Mouse (Mus musculus): ENCODE data around the gene Hrasls5. TPM values are rescaled to one million over a fixed set of nuclear protein-coding genes. Genes with fewer than 3 reads are reported as not detected.

The Hrasls5 gene
- polyA plus RNA-seq, 1 experiment from 2014 or later = not detected

DNA sequence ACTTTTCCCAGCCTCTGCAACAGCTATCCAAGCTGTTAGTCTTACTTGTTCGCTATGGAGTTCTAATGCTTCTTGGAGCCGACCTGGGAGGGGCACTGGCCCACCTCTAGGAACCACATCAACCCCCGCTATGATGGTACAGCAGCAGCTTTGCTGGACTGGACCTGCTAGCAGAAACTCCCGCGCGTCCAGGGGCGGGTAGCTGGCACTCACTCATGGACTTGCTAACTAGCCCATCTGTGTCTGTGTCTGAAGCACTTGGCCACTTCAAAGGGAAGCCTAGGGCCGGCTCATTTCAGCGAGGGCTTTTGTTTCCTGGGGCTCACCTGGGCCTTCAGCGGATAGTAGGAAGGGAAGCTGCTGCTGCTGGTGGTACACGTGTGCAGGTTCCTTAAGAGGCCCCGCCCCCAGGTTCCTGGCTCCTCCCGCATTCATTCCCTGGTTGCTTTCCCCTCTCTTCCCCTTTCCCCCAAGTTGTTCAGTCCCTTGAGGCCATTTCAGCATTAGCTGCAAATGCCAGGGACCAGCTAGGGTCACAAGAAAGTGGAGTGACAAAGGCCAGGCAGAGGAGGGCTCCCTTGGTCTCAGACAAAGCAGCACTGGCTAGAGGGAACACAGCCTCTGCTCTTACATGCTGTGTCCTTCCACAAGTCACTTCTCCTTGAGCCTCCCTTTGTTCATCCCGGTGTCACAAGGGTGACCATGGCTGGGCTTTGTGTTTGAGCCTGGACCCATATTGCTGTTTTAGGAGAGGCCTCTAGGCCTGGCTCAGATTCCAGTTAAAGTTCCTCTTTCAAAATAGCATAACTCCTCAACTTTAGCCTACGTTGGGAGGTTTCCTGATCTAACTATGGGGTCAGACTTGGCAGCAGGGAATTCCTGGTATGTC is 5.3 kb upstream of the Hrasls5 start, which contains the start of gene Lgals12:
Gene Lgals12 (minus strand): TSS at position 393 of the 889 bp plus-strand sequence.
- ATAC-seq (ENCODE audit: low read depth) = no peak
- Histone ChIP-seq H3K9me3 (replicated peaks) (no peaks in the 10 kb centered on the region), H3K4me2 (peak within 1 kb of the TSS; percentile 45), H3K9ac (no peak within 1 kb of the TSS), H3K4me3 (replicated peaks) (no peak within 1 kb of the TSS), H3K27ac (no peak within 1 kb of the TSS), H3K36me3 (no peaks in the 10 kb centered on the region), H3K4me1 (replicated peaks) (peaks cover 9% of the 10 kb centered on the region), H3K27me3 (peaks cover 44% of the 10 kb centered on the region)
- DNase-seq = no peak
- 12% methylated on average over 15 of the region's 15 CpGs for WGBS (ENCODE audit: insufficient replicate concordance)

DNA sequence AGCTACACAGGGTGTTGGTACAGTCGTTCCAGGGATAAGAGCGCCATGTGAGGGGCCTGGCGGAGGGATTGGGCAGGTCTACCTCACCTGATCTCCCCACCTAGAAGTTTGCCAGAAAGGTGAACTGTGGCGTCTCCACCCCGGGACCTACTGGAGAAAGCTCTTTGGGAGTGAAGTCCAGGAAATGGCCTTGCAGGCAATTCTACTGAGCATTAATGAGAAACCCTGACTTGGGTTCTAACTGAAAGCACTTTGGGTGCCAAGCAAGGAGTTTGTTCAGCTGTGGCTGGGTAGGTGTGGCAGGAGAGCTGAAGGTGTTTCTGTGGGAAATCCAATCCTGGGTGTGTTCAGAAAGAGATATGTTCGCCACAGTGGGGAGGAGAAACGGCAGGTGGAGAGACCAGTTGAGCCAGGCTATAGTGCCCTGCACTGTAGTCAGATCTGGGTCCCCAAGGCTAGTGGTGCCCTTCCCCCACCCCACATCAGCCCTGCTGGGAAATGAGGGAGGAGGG is 4.6 kb upstream of the Hrasls5 start:
- DNase-seq (no peak), ATAC-seq (ENCODE audit: low read depth) (no peak)
- Histone ChIP-seq H3K27ac (no peak overlapping the region), H3K27me3 (peaks cover 51% of the 10 kb centered on the region), H3K4me1 (replicated peaks) (peaks cover 16% of the 10 kb centered on the region), H3K4me3 (replicated peaks) (no peak overlapping the region), H3K4me2 (no peak overlapping the region), H3K9me3 (replicated peaks) (no peaks in the 10 kb centered on the region), H3K36me3 (no peaks in the 10 kb centered on the region), H3K9ac (no peak overlapping the region)
- 64% methylated on average over 7 of the region's 7 CpGs for WGBS (ENCODE audit: insufficient replicate concordance)

DNA sequence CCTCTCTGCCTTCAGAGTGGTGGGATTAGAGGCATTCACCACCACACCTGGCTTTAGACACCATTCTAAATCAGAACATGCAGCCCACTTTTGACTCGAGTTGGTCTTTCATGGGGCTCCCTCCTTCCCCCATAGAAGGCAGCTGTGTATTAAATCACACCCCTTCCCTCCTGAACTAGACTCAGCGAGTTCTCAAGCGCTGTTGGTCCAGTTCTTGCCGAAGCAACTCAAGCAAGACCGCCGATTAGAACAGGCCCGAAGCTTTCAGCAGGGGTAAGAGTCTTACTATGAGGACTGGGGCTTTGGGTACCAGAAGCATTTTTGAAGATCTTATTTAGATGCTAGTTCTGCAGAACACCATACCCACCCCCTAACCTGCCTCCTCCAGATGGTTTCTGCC is 810 bp downstream of the Hrasls5 start:
- no peaks in the 10 kb centered on the region for H3K36me3 ChIP-seq
- H3K4me3 ChIP-seq (replicated peaks) = no peak overlapping the region
- no peak overlapping the region for H3K4me2 ChIP-seq
- H3K9ac ChIP-seq = no peak overlapping the region
- H3K27ac ChIP-seq = no peak overlapping the region
- H3K9me3 ChIP-seq (replicated peaks) = no peaks in the 10 kb centered on the region
- H3K4me1 ChIP-seq (replicated peaks) = peaks cover 9% of the 10 kb centered on the region
- 63% methylated on average over 7 of the region's 7 CpGs for WGBS (ENCODE audit: insufficient replicate concordance)
- ATAC-seq (ENCODE audit: low read depth) = no peak
- DNase-seq = no peak
- H3K27me3 ChIP-seq = peaks cover 39% of the 10 kb centered on the region

DNA sequence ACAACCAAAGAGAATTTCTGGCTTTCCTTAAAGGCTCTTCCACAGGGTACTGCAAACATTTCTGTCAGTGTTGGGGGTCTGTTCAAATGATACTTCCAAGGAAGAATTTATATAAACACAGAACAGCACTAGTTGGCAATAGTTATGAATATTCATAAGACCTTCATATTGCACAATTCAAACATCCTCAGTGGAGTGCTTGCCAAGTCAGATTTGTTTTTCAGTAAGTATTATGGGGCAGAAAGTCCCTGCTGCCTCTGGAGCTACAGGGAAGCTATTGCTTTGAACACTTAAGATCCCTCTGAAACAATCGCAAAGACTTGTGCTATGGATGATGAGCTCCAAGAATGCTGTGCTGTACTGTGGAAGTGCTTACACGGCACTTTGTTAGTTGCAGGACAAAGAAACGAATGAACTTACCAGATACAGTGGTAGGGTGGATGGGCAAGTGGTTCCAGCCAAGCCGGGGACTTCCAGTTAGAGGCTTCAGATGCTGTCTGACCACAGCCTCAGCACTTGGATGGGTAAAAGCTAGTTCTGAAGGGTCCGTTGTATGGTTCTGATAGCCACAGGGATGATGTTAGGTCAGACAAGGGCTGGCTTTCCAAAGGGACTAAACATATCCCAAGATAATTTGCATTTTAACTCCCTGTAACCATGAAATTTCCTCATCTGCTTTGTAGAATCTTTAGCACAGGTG is 4.0 kb downstream of the Hrasls5 start:
- no peak overlapping the region for H3K27ac ChIP-seq
- H3K27me3 ChIP-seq = peaks cover 26% of the 10 kb centered on the region
- H3K4me3 ChIP-seq (replicated peaks) = no peak overlapping the region
- WGBS (ENCODE audit: insufficient replicate concordance) = 69% methylated on average over 5 of the region's 5 CpGs
- no peak overlapping the region for H3K4me2 ChIP-seq
- H3K36me3 ChIP-seq = no peaks in the 10 kb centered on the region
- no peak overlapping the region for H3K9ac ChIP-seq
- H3K9me3 ChIP-seq (replicated peaks) = no peaks in the 10 kb centered on the region
- DNase-seq (no peak), ATAC-seq (ENCODE audit: low read depth) (no peak)
- H3K4me1 ChIP-seq (replicated peaks) = peaks cover 9% of the 10 kb centered on the region

DNA sequence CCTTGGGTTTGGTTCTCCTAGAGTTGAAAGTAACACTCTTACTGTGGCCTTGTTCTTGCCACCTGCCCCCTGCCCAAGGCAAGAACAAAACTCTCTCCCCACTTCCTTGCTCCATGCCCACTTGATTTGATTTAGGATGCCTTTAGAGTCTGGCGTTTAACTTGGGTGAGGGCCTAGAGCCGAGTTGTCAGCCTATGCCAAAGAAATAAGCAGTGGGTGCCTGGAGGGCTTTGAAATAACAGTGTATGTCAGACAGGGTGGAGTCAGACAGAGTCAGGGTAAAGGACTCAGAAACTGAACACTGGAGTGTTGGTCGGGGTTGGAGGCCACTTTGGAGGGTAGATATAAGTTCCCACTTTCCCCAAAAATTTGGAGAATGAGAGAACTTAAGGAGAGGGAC is 4.7 kb downstream of the Hrasls5 start:
- DNase-seq (no peak), ATAC-seq (ENCODE audit: low read depth) (no peak)
- H3K4me3 ChIP-seq (replicated peaks) = no peak overlapping the region
- 52% methylated on average over 3 of the region's 3 CpGs for WGBS (ENCODE audit: insufficient replicate concordance)
- peaks cover 19% of the 10 kb centered on the region for H3K27me3 ChIP-seq
- H3K27ac ChIP-seq = no peak overlapping the region
- H3K4me1 ChIP-seq (replicated peaks) = peaks cover 6% of the 10 kb centered on the region
- no peak overlapping the region for H3K4me2 ChIP-seq
- H3K9me3 ChIP-seq (replicated peaks) = no peaks in the 10 kb centered on the region
- H3K36me3 ChIP-seq = no peaks in the 10 kb centered on the region
- no peak overlapping the region for H3K9ac ChIP-seq

DNA sequence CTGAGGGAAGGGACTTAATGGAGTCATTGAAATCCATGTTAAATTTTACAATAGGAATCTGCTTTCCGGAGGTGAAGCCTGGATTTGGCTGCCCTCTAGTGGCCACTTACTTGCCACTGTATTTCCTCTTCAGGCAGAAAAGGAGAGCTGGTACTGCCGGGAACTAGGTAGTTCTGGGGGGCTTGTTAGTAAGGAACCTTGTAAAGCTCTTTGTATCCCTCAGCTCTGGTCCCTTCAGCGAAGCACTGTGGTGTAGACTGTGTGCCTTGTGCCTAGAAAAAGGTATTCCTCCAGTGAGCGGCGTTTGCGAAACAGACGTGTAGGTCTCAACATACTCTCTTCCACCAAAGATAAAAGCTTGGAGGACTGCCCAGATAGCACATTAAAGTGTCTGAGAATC is 5.4 kb downstream of the Hrasls5 start:
- Histone ChIP-seq H3K9me3 (replicated peaks) (no peaks in the 10 kb centered on the region), H3K4me2 (no peak overlapping the region), H3K27ac (no peak overlapping the region), H3K4me3 (replicated peaks) (no peak overlapping the region), H3K27me3 (peaks cover 13% of the 10 kb centered on the region), H3K9ac (no peak overlapping the region), H3K36me3 (no peaks in the 10 kb centered on the region), H3K4me1 (replicated peaks) (no peaks in the 10 kb centered on the region; the same call in 1 of the 2 replicates)
- ATAC-seq (ENCODE audit: low read depth) (no peak), DNase-seq (no peak)
- 35% methylated on average over 7 of the region's 7 CpGs for WGBS (ENCODE audit: insufficient replicate concordance)

DNA sequence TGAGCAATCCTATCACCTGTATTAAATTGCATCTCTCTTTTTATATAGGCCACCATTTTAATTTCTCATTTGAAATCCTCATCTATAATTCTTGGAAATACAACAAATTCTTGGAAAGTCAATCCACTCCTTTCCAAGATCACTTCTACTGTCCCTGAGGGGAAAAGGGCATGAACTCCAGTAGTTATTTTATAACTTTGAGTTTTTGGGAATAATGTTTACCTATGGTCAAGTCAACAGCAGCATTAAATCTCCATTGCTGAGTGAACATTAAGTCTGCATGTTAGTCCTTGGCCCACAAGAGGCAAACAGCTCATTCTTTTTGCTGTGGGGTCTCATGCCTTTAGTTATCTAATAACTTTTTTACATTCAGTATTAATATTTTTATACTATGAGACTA is 20.7 kb downstream of the Hrasls5 start:
- no peaks in the 10 kb centered on the region for H3K4me1 ChIP-seq (replicated peaks)
- no peak for DNase-seq

DNA sequence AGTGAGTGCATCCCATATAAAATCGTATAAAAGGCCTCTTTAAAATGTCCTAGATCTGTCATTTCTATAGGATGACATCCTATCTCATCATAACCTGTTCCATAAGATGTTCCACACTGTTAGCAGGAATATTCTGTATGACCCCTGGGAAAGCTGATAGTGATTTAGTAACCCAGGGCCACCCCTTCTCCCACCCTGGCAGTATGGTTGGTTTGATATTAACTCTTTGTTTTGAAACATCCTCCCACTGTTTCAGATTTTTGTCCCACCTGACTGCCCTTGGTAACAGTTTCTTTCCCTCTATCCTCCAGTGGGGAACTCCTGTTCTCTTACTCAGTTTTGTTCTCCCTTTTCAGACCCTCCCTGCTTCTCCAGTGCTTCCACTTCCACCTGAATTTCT is 21.4 kb downstream of the Hrasls5 start:
- 40% methylated on average over 1 of the region's 1 CpGs for WGBS (ENCODE audit: insufficient replicate concordance)
- ATAC-seq (ENCODE audit: low read depth) (no peak), DNase-seq (no peak)
- H3K4me2 ChIP-seq = no peak overlapping the region
- no peaks in the 10 kb centered on the region for H3K27me3 ChIP-seq
- H3K9me3 ChIP-seq (replicated peaks) = no peaks in the 10 kb centered on the region
- no peak overlapping the region for H3K27ac ChIP-seq
- no peak overlapping the region for H3K9ac ChIP-seq
- no peaks in the 10 kb centered on the region for H3K36me3 ChIP-seq
- no peaks in the 10 kb centered on the region for H3K4me1 ChIP-seq (replicated peaks)
- no peak overlapping the region for H3K4me3 ChIP-seq (replicated peaks)

More for the DNA sequence above, 20.7 kb downstream of the Hrasls5 start:
- Histone ChIP-seq H3K4me2 (no peak overlapping the region), H3K27ac (no peak overlapping the region), H3K9ac (no peak overlapping the region), H3K27me3 (no peaks in the 10 kb centered on the region), H3K36me3 (no peaks in the 10 kb centered on the region), H3K4me3 (replicated peaks) (no peak overlapping the region), H3K9me3 (replicated peaks) (no peaks in the 10 kb centered on the region)
- no peak for ATAC-seq (ENCODE audit: low read depth)

DNA sequence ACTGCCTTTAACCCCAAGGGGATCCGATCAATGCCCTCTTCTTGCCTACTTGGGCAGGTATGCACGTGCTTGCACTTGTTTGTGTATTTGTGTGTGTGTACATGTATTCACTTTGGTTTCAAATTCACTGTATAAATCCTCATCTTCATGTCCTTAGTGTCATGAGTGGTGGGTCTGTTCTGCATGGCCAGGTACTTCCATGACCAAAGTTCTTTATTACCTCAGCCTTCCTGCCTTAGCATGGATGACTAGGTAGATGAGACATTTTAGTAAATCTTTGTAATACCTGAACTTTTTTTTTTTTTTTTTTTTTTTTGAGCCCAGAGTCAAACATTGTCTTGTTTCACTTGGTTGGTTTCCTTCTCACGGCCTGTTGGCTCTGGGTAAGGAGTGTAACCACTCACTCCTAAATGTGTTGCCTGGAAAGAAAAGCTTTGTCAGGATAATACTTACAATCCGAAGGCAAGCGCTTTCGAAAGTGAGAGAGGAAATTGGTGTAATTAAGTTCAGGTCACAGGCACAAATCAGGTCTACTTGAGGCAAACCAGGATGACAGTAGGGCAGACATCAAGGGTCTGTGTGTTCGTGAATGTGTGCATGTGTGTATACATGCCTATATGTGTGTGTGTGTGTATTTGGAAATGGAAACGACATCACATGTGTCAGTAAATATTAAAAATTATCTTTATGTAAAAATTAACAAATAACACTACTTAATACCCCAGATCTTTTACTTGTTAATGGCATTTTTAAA is 36.7 kb downstream of the Hrasls5 start:
- ATAC-seq (ENCODE audit: low read depth) (no peak), DNase-seq (no peak)
- Histone ChIP-seq H3K27me3 (no peaks in the 10 kb centered on the region), H3K9me3 (replicated peaks) (no peaks in the 10 kb centered on the region), H3K27ac (no peak overlapping the region), H3K4me3 (replicated peaks) (no peak overlapping the region), H3K9ac (no peak overlapping the region), H3K36me3 (no peaks in the 10 kb centered on the region), H3K4me1 (replicated peaks) (no peaks in the 10 kb centered on the region), H3K4me2 (no peak overlapping the region)
- WGBS (ENCODE audit: insufficient replicate concordance) = 61% methylated on average over 8 of the region's 8 CpGs

DNA sequence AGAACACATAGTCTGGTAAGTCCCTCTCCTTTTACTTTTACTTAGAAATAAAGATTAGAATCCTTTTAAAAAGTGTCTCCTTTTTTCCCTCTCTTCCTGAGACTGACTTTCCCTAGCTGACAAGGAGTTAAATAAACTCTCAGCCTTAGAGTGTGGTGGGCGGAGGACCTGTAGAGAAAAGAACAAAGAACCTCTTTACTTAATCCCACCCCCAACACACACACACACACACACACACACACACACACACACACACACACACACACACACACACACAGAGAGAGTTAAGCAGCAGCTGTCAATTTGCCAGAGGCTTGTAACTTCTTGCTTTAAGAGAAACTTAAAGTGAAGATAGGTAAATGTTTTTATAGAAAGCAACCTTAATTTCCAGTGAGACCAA is 59.7 kb downstream of the Hrasls5 start:
- 21% methylated on average over 1 of the region's 1 CpGs for WGBS (ENCODE audit: insufficient replicate concordance)
- no peak overlapping the region for H3K9ac ChIP-seq
- DNase-seq = no peak

DNA sequence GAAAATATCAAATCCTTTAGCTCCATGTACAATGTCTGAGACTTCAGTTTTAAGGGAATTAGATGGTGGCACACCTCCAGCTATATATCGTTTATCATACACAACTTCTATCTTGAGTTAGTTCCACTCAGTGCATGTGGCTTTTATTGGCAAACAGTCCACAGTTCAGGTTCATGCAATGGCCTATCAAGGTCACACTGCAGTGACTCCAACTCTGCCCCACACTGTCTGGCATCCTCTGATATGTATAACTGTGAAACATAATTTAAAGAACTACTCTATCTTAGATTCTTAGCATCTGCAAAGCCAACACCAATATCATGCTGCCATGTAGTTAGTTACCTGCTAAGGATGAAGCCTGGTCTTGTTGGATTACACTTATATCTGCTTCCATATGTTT is 75.6 kb downstream of the Hrasls5 start:
- no peak for ATAC-seq (ENCODE audit: low read depth)
- DNase-seq = no peak
- no peak overlapping the region for H3K27ac ChIP-seq
- H3K4me3 ChIP-seq (replicated peaks) = no peak overlapping the region
- 53% methylated on average over 1 of the region's 1 CpGs for WGBS (ENCODE audit: insufficient replicate concordance)
- no peaks in the 10 kb centered on the region for H3K36me3 ChIP-seq
- H3K4me1 ChIP-seq (replicated peaks) = no peaks in the 10 kb centered on the region
- no peak overlapping the region for H3K9ac ChIP-seq
- H3K4me2 ChIP-seq = no peak overlapping the region
- H3K27me3 ChIP-seq = no peaks in the 10 kb centered on the region
- H3K9me3 ChIP-seq (replicated peaks) = no peaks in the 10 kb centered on the region

More for the DNA sequence above, 59.7 kb downstream of the Hrasls5 start:
- Histone ChIP-seq H3K4me3 (replicated peaks) (no peak overlapping the region), H3K9me3 (replicated peaks) (no peaks in the 10 kb centered on the region), H3K4me2 (no peak overlapping the region), H3K27ac (no peak overlapping the region), H3K4me1 (replicated peaks) (no peaks in the 10 kb centered on the region), H3K36me3 (no peaks in the 10 kb centered on the region), H3K27me3 (no peaks in the 10 kb centered on the region)
- ATAC-seq (ENCODE audit: low read depth) = no peak

Measured in liver, embryonic 13.5 days (tissue).